In the genomic region with DNA sequence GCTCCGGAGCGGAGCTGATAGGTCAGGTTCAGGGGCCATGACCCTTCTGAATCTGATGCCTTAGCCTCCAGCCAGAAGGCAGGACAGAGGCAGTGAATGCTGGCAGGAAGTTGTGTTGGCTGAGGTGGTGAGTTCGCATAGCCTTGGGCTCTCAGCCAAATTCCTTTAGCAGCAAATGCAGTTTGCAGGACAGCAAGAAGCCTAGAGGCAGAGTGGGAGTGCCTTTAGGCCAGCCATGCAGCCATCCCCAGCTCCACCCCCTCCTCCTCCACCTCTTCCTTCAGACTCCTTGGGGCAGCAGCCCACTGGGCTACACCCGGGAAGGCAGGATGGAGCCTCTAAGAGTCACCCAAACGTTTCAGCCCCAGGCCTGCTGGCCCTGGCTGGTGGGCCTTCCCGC, we compare ENCODE assay signal across 8 mouse cellular contexts.
A peak's percentile ranks its signal among the peaks of the same experiment; 100 is the strongest.
DNase-seq lines count a peak whose midpoint lies in the region; ATAC-seq and TF ChIP-seq lines count a peak whose summit lies in the region.

No protein-coding gene starts in this region.

- no peaks in the 10 kb centered on the region for H3K27me3 ChIP-seq in midbrain, postnatal 0 days (ENCODE audit: insufficient read depth, low read length)
- no peaks in the 10 kb centered on the region for H3K27me3 ChIP-seq in midbrain, embryonic 11.5 days (ENCODE audit: control insufficient read depth, insufficient read depth, low read length)
- H3K27me3 ChIP-seq in heart, adult 2 months (ENCODE audit: control insufficient read depth, insufficient read depth, low read length) = no peaks in the 10 kb centered on the region
- no peaks in the 10 kb centered on the region for H3K27me3 ChIP-seq in stomach, postnatal 0 days (ENCODE audit: control insufficient read depth, insufficient read depth, low read length)

- ATAC-seq in midbrain, postnatal 0 days (ENCODE audit: low FRiP score) = no peak
- no peak for ATAC-seq in midbrain, embryonic 11.5 days (ENCODE audit: low FRiP score)
- ATAC-seq in stomach, postnatal 0 days (ENCODE audit: low FRiP score, low TSS enrichment) = peak; percentile 45; the same call in 1 of the 2 replicates
- ATAC-seq in megakaryocyte-erythroid progenitor cell, adult 5-6 weeks (replicated peaks; ENCODE audit: low FRiP score, low TSS enrichment, poor library complexity, severe bottlenecking) = no peak

- no peak overlapping the region for H3K27ac ChIP-seq in midbrain, postnatal 0 days (ENCODE audit: low read depth, low read length)
- H3K27ac ChIP-seq in midbrain, embryonic 11.5 days (ENCODE audit: low read depth, low read length) = no peak overlapping the region
- H3K27ac ChIP-seq in heart, adult 2 months = no peak overlapping the region
- H3K27ac ChIP-seq in stomach, postnatal 0 days (replicated peaks) = no peak overlapping the region

- H3K9ac ChIP-seq in midbrain, postnatal 0 days (replicated peaks; ENCODE audit: low read length, poor library complexity, severe bottlenecking) = no peak overlapping the region
- H3K9ac ChIP-seq in midbrain, embryonic 11.5 days (ENCODE audit: low read length) = no peak overlapping the region
- H3K9ac ChIP-seq in heart, adult 2 months (ENCODE audit: low read depth, low read length) = no peak overlapping the region
- H3K9ac ChIP-seq in stomach, postnatal 0 days (ENCODE audit: low read length) = no peak overlapping the region

- H3K36me3 ChIP-seq in midbrain, postnatal 0 days (ENCODE audit: insufficient read depth, low read length) = no peaks in the 10 kb centered on the region
- no peaks in the 10 kb centered on the region for H3K36me3 ChIP-seq in midbrain, embryonic 11.5 days (ENCODE audit: control insufficient read depth, insufficient read depth, low read length)
- no peaks in the 10 kb centered on the region for H3K36me3 ChIP-seq in heart, adult 2 months (ENCODE audit: control insufficient read depth, insufficient read depth, low read length)
- H3K36me3 ChIP-seq in stomach, postnatal 0 days (ENCODE audit: control insufficient read depth, insufficient read depth, low read length) = no peaks in the 10 kb centered on the region

- TF ChIP-seq CTCF in midbrain, postnatal 0 days (IDR thresholded peaks at IDR 0.05) = no peak
- TF ChIP-seq CTCF in heart, adult 2 months (IDR thresholded peaks at IDR 0.05) = no peak
- no peak for TF ChIP-seq CTCF in stomach, postnatal 0 days (IDR thresholded peaks at IDR 0.05; ENCODE audit: low read depth)

- WGBS in midbrain, postnatal 0 days = 58% methylated on average over 6 of the region's 6 CpGs
- 77% methylated on average over 6 of the region's 6 CpGs for WGBS in midbrain, embryonic 11.5 days
- 24% methylated on average over 6 of the region's 6 CpGs for WGBS in heart, adult 2 months
- 41% methylated on average over 6 of the region's 6 CpGs for WGBS in stomach, postnatal 0 days

- no peak for TF ChIP-seq EP300 in heart, adult 2 months (IDR thresholded peaks at IDR 0.05; ENCODE audit: insufficient read depth, low read depth, low read length)
- TF ChIP-seq EP300 in stomach, postnatal 0 days (optimal IDR thresholded peaks at IDR 0.05) = no peak

- H3K9me3 ChIP-seq in midbrain, postnatal 0 days (ENCODE audit: low read length) = no peaks in the 10 kb centered on the region
- no peaks in the 10 kb centered on the region for H3K9me3 ChIP-seq in midbrain, embryonic 11.5 days (ENCODE audit: control insufficient read depth, low read length)
- H3K9me3 ChIP-seq in stomach, postnatal 0 days (ENCODE audit: control insufficient read depth, low read length) = no peaks in the 10 kb centered on the region

- no peaks in the 10 kb centered on the region for H3K4me1 ChIP-seq in midbrain, postnatal 0 days (ENCODE audit: insufficient read depth, low read length)
- H3K4me1 ChIP-seq in midbrain, embryonic 11.5 days (ENCODE audit: control insufficient read depth, insufficient read depth, low read length) = no peaks in the 10 kb centered on the region
- H3K4me1 ChIP-seq in heart, adult 2 months (ENCODE audit: control insufficient read depth, insufficient read depth, low read length) = no peaks in the 10 kb centered on the region
- H3K4me1 ChIP-seq in stomach, postnatal 0 days (replicated peaks; ENCODE audit: control insufficient read depth, insufficient read depth) = peaks cover 3% of the 10 kb centered on the region; the same call in 1 of the 2 replicates

- H3K4me3 ChIP-seq in midbrain, postnatal 0 days (ENCODE audit: low read depth, low read length) = no peak overlapping the region
- H3K4me3 ChIP-seq in midbrain, embryonic 11.5 days (ENCODE audit: low read depth, low read length) = no peak overlapping the region
- H3K4me3 ChIP-seq in heart, adult 2 months = no peak overlapping the region
- no peak overlapping the region for H3K4me3 ChIP-seq in stomach, postnatal 0 days (ENCODE audit: low read depth, low read length)

- DNase-seq in midbrain, postnatal 0 days (ENCODE audit: low spot score) = peak; percentile 14
- no peak for DNase-seq in midbrain, embryonic 11.5 days (ENCODE audit: low spot score, missing footprints)
- DNase-seq in heart, adult 2 months = peak; percentile 22 to 24
- peak; percentile 45 for DNase-seq in kidney, postnatal 14 days
- peak; percentile 23 for DNase-seq in stomach, postnatal 0 days (ENCODE audit: low spot score)
- no peak for DNase-seq in left cerebral cortex, postnatal 36 days (ENCODE audit: low spot score in 2 of 2)
- no peak for DNase-seq in layer of hippocampus, postnatal 10 days (ENCODE audit: low spot score in 2 of 2)

- TF ChIP-seq POLR2A in heart, adult 2 months (IDR thresholded peaks at IDR 0.05; ENCODE audit: insufficient read depth, low read depth, low read length) = no peak

- no peak overlapping the region for H3K4me2 ChIP-seq in midbrain, postnatal 0 days (ENCODE audit: low read depth, low read length, poor library complexity, severe bottlenecking)
- H3K4me2 ChIP-seq in midbrain, embryonic 11.5 days = no peak overlapping the region
- no peak overlapping the region for H3K4me2 ChIP-seq in stomach, postnatal 0 days (replicated peaks; ENCODE audit: low read depth)

- intact Hi-C loops in heart, adult 2 months (cut with DNase I) = no loop called here
- intact Hi-C loops in left cerebral cortex, postnatal 36 days (cut with DNase I) = no loop called here

- no peaks in the 10 kb centered on the region for H3K79me2 ChIP-seq in heart, adult 2 months (replicated peaks; ENCODE audit: control insufficient read depth, insufficient read depth, low read length)

Comparison
In these comparisons a context has a peak if more than half of its experiments do, and no peak if none do; other contexts are left out.
1. DNase-seq: peak in midbrain, postnatal 0 days (single experiment), heart, adult 2 months (2 of 2), kidney, postnatal 14 days (single experiment) and stomach, postnatal 0 days (single experiment); none in midbrain, embryonic 11.5 days (single experiment), left cerebral cortex, postnatal 36 days (0 of 2) and layer of hippocampus, postnatal 10 days (0 of 2).